Mouse (Mus musculus) hindbrain, embryonic 13.5 days (tissue): ENCODE measurements around the gene Arhgap29. TPM values are rescaled to one million over a fixed set of nuclear protein-coding genes. Genes with fewer than 3 reads are reported as not detected.

Experiments
- ATAC-seq: fragments of 200-750 bp; cut with Nextera tagmentation; 2 replicates; pipeline ENCODE4 v1.8.0; 2017; ENCODE audit warnings: moderate TSS enrichment; ENCODE audit not compliant: low FRiP score
- H3K27ac ChIP-seq: fragments of 300-500 bp; sonication (generic); 2 replicates; pipeline ENCODE4 v1.5.1; 2015; ENCODE audit warnings: inconsistent platforms, mild to moderate bottlenecking, moderate library complexity
- H3K27me3 ChIP-seq: fragments of 300-500 bp; sonication (generic); 2 replicates; pipeline ENCODE4 v1.6.1; 2015; ENCODE audit warnings: mild to moderate bottlenecking, inconsistent platforms
- H3K36me3 ChIP-seq: fragments of 300-500 bp; sonication (generic); 2 replicates; pipeline ENCODE4 v1.6.1; 2015; ENCODE audit warnings: mild to moderate bottlenecking, inconsistent platforms
- H3K4me1 ChIP-seq: fragments of 300-500 bp; sonication (generic); replicated peaks from 2 replicates; pipeline ENCODE4 v1.6.1; 2015; ENCODE audit warnings: inconsistent platforms
- H3K4me2 ChIP-seq: fragments of 300-500 bp; sonication (generic); 2 replicates; pipeline ENCODE4 v1.6.1; 2015; ENCODE audit warnings: inconsistent platforms, mild to moderate bottlenecking, moderate library complexity
- H3K4me3 ChIP-seq: fragments of 300-500 bp; sonication (generic); 2 replicates; pipeline ENCODE4 v1.5.1; 2015; ENCODE audit warnings: mild to moderate bottlenecking, inconsistent platforms
- H3K9ac ChIP-seq: fragments of 300-500 bp; sonication (generic); 2 replicates; pipeline ENCODE4 v1.6.1; 2015; ENCODE audit warnings: mild to moderate bottlenecking, inconsistent platforms
- H3K9me3 ChIP-seq: fragments of 300-500 bp; sonication (generic); 2 replicates; pipeline ENCODE4 v1.6.1; 2016; ENCODE audit warnings: inconsistent platforms
- WGBS: fragments of 180-500 bp; shearing (Covaris S2); methylation state at CpG from one replicate; pipeline ENCODE4 v1.1.7; 2015; 5-methylcytosine and 5-hydroxymethylcytosine counted together
- polyA plus RNA-seq: library from polyadenylated mRNA; unstranded; fragments of >200 nt; fragmentation: Nextera tagmentation; extraction: Ambion mirVana; gene quantifications from 2 replicates; pipeline ENCODE4 v1.2.1, GENCODE M21; 2015

Arhgap29 gene
- polyA plus RNA-seq, result 30.0 and 31.4 TPM in 2 replicates

DNA sequence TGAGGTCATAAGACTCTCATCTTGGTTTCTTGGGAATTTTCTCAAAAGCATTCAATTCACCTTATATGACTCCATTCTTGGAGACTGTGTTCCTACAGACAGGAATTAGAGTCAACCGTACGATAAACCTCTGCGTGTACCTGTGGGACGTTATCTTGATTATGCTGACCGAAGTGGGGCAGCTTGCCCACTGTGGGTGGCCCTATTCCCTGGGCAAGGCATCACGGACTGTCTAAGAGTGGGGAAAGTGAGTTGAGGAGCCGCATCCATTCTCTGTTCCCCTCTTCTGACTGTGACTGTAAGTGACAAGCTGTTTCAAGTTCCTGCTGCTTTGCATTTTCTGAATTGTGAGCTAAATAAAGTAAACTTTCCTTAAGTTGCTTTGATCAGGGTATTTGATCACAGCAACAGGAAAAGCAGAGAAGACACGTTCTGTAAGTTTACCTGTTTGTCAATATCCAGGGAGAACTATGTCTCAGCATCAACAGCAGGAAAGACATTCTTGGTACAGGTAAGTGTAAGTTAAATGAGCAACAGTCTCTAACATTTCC is at the start of gene Arhgap29:
Arhgap29 (plus strand) TSS at position 501 of the 551 bp plus-strand sequence.
- Histone ChIP-seq H3K4me3 (peak within 1 kb of the TSS; percentile 60), H3K9me3 (no peaks in the 10 kb centered on the region), H3K27me3 (peaks cover 41% of the 10 kb centered on the region), H3K4me2 (peak within 1 kb of the TSS; percentile 83), H3K9ac (peak within 1 kb of the TSS; percentile 74), H3K27ac (no peak within 1 kb of the TSS), H3K4me1 (peaks cover 11% of the 10 kb centered on the region), H3K36me3 (no peaks in the 10 kb centered on the region)
- no peak for ATAC-seq
- 95% methylated on average over 8 of the region's 8 CpGs for WGBS

DNA sequence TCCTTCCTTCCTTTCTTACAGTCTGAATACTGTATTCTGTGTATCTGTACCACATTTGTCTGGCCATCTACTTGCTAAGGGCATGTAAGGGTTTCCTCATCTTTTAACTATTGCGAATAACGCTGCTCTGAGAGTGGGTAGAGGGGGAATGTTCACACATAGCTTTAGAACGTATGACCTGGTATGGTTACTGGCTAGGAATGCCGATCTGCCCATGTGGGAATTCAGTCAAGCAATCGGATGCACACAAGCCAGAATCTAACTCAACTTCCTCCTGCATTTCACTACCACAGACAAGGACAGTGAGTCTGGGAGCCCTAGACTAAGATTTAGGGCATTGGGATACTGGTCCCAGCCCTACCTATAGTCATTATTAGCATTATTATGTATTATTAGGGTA is 49.6 kb upstream of the Arhgap29 start:
- 82% methylated on average over 5 of the region's 5 CpGs for WGBS
- no peaks in the 10 kb centered on the region for H3K9me3 ChIP-seq

DNA sequence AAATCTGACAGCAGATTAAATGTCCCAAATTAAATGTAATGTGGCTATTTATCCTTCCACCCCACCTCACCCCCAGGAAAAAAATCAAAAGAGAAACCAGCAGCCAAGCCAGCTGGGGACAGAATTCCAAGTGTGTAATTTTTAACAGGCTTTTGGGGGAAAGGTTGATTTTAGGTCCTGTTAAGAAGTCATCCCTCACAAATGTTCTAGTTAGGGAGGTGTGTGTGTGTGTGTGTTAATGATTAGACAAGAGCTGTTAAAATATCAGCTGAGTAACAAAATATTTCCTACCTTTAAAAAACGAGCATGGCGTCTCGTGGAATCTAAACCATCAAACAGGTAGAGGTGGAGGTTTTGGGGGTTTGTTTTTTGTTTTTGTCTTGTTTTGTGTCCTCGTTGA is 49.1 kb upstream of the Arhgap29 start:
- no peak for ATAC-seq
- H3K9me3 ChIP-seq, result no peaks in the 10 kb centered on the region
- 74% methylated on average over 4 of the region's 4 CpGs for WGBS
- H3K36me3 ChIP-seq, result no peaks in the 10 kb centered on the region
- H3K9ac ChIP-seq, result no peak overlapping the region
- no peak overlapping the region for H3K27ac ChIP-seq
- no peaks in the 10 kb centered on the region for H3K27me3 ChIP-seq
- H3K4me2 ChIP-seq, result no peak overlapping the region
- no peak overlapping the region for H3K4me3 ChIP-seq
- H3K4me1 ChIP-seq, result no peaks in the 10 kb centered on the region

More for the DNA sequence above, 49.6 kb upstream of the Arhgap29 start:
- ATAC-seq, result no peak
- H3K27me3 ChIP-seq, result no peaks in the 10 kb centered on the region
- no peaks in the 10 kb centered on the region for H3K4me1 ChIP-seq
- no peak overlapping the region for H3K9ac ChIP-seq
- no peak overlapping the region for H3K4me3 ChIP-seq
- H3K27ac ChIP-seq, result no peak overlapping the region
- no peak overlapping the region for H3K4me2 ChIP-seq
- no peaks in the 10 kb centered on the region for H3K36me3 ChIP-seq

DNA sequence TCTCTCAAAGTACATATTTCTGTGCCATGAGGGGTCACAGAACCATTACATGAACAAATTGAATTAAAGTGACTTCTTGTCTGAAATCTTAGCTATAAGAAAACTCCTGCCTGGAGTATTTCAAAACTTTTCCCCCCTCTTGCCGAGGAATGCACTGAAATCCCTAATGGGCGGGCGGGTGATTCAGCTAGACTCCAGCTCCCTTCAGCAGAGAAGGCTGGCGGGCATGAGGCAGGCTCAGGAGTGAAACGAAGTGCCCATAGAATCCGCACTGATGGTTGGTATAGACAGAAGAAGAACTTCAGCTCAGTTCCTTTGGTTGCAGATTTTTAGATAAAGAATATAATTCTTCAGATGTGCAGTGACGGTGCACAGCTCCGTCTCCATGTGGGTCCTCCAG is 48.6 kb upstream of the Arhgap29 start:
- Histone ChIP-seq H3K9ac (no peak overlapping the region), H3K4me3 (no peak overlapping the region), H3K27ac (no peak overlapping the region), H3K4me2 (no peak overlapping the region), H3K36me3 (no peaks in the 10 kb centered on the region), H3K9me3 (no peaks in the 10 kb centered on the region), H3K4me1 (no peaks in the 10 kb centered on the region), H3K27me3 (no peaks in the 10 kb centered on the region)
- no peak for ATAC-seq
- WGBS, result 80% methylated on average over 8 of the region's 8 CpGs

DNA sequence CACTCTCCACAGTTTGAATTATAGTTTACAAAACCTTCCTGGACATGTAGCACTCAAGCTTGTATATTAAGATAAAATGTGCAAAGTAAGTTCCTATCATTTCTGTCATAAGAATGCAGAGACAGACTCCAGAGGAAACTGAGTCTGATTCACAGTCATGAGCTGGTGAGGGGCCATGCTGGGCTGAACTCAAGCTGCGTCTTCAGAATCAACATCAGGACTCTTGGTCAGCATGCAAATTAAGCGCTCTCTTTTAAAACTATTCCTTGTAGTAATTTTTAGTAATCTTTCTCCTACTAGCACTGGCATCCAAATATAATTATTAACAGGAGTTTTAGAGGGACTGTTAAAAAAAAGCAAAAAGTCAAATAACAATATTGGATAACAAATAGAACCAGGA is 47.9 kb upstream of the Arhgap29 start:
- H3K4me3 ChIP-seq, result no peak overlapping the region
- ATAC-seq, result no peak
- no peak overlapping the region for H3K4me2 ChIP-seq
- H3K4me1 ChIP-seq, result no peaks in the 10 kb centered on the region
- 89% methylated on average over 2 of the region's 2 CpGs for WGBS
- H3K36me3 ChIP-seq, result no peaks in the 10 kb centered on the region
- H3K9ac ChIP-seq, result no peak overlapping the region
- H3K27ac ChIP-seq, result no peak overlapping the region
- no peaks in the 10 kb centered on the region for H3K27me3 ChIP-seq
- H3K9me3 ChIP-seq, result no peaks in the 10 kb centered on the region

DNA sequence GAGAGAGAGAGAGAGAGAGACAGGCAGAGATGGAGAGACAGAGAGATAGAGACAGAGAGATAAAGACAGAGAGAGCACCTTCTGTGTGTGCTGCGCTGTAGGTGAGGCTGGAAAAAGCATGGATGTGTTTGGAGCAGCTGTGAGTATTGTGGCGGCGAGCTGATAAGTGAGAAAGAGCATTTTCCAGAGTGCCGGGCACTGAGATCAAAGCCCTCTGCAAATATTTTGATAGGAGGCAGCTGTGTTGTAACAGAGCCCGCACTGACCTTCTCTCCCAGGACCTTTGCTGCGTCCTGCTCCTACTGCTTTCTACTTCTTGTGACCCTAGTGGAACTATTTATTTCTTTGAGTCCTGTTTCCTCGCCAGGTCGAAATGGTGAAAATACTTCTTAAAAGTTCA is 45.7 kb upstream of the Arhgap29 start:
- no peaks in the 10 kb centered on the region for H3K4me1 ChIP-seq
- H3K9ac ChIP-seq, result no peak overlapping the region
- no peaks in the 10 kb centered on the region for H3K27me3 ChIP-seq
- no peak for ATAC-seq
- no peaks in the 10 kb centered on the region for H3K36me3 ChIP-seq
- no peak overlapping the region for H3K27ac ChIP-seq
- H3K4me2 ChIP-seq, result no peak overlapping the region
- no peak overlapping the region for H3K4me3 ChIP-seq
- H3K9me3 ChIP-seq, result no peaks in the 10 kb centered on the region
- 71% methylated on average over 8 of the region's 8 CpGs for WGBS

DNA sequence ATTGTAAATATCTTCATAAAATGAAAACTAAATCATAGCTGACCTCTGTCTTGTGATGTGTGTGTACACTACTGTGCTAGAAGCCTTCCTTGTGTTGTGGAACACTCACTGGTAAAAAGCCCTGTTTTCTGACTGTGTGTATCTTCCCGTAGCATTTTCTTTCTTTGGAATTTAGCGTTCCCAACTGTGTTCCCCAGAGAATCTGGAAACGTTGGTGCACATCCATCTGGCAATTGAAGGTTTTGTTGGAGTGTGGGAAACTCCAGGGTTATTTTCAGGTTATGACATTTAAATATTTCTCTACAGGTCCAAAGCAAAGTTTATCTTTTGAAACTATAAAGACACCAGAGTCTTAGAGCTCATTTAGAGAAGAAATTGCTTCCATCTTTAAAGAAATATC is 43.2 kb upstream of the Arhgap29 start:
- Histone ChIP-seq H3K36me3 (no peaks in the 10 kb centered on the region), H3K9ac (no peak overlapping the region), H3K27ac (no peak overlapping the region), H3K27me3 (no peaks in the 10 kb centered on the region), H3K4me1 (no peaks in the 10 kb centered on the region), H3K4me3 (no peak overlapping the region), H3K4me2 (no peak overlapping the region), H3K9me3 (no peaks in the 10 kb centered on the region)
- WGBS, result 70% methylated on average over 3 of the region's 3 CpGs
- no peak for ATAC-seq

DNA sequence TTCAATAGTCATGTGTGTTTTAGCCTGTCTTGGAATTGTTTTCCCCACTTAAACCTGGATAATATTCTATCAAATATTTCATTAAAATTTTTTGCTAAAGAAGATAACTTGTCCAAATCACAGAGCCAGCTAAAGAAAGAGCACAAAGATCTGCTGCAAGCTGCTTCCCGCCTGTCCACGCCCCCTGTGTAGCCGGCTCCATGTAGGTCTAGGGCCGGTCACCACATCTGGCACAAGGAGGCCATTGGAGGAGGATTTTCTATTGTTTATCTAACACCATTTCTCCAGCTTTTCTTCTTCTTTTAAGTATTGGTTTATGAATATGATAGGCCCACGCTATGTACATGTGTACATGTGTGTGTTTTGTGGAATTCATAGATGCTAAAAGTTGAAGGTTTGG is 38.9 kb upstream of the Arhgap29 start:
- no peak overlapping the region for H3K9ac ChIP-seq
- ATAC-seq, result no peak
- no peaks in the 10 kb centered on the region for H3K36me3 ChIP-seq
- H3K4me2 ChIP-seq, result no peak overlapping the region
- 89% methylated on average over 5 of the region's 5 CpGs for WGBS
- H3K27me3 ChIP-seq, result no peaks in the 10 kb centered on the region
- H3K9me3 ChIP-seq, result no peaks in the 10 kb centered on the region
- H3K4me3 ChIP-seq, result no peak overlapping the region
- no peaks in the 10 kb centered on the region for H3K4me1 ChIP-seq
- no peak overlapping the region for H3K27ac ChIP-seq

DNA sequence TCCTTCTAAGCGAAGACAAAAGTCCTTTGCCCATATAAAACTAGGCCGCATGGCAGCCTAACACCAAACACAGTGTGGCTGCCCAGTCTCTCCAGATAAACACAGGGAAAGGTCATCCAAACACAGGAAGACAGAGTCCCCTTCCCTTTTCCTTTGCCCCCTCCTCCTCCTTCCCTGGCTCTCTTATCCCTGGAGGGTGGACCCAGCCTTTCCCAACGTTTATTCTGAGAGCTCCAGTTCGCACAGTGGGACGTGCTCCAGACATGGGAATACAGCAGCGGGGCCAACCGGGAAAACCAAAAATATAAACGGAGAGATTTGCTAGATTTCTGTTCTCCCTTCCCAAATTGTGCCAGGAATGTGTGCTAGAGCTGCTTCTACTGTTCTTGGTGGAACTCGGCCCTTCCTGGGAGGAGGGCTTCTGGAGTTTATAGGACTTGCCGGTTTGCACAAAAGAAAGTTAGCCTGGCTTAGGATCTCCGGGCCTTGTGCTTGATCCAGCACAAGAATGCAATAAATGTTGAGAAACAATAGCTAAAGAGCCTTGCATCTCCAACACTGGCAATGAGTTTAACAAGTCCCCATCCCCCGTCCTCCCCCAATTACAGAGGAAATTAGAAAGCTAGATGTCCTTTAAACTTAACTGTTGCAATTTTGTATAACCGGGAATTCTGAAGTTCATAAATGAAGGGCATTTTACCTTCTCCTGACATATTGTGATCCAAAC is 37.7 kb upstream of the Arhgap29 start:
- Histone ChIP-seq H3K9me3 (no peaks in the 10 kb centered on the region), H3K36me3 (no peaks in the 10 kb centered on the region), H3K9ac (no peak overlapping the region), H3K27ac (peak overlapping the region; percentile 18; the same call in 1 of the 2 replicates), H3K27me3 (no peaks in the 10 kb centered on the region), H3K4me1 (no peaks in the 10 kb centered on the region), H3K4me3 (no peak overlapping the region), H3K4me2 (no peak overlapping the region)
- no peak for ATAC-seq
- WGBS, result 69% methylated on average over 13 of the region's 13 CpGs

DNA sequence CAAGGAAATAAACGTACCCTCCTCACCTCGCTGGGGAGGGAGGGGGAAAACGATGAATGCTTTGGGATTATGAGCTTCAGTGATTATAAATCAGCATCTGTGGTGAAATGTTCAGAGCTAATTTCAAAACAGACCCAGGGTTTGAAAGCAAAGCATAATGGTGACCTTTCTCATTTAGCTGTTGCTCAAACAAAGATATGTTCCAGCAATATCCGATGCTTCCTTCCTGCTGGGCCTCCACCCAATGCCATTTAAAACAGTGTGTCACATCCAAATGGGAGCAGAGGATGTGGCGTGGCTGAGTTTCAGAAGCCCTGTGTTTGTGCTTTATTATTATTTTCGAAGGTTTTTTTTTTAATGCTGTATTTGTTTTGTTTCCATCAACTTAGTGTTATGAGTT is 37.1 kb upstream of the Arhgap29 start:
- H3K9me3 ChIP-seq, result no peaks in the 10 kb centered on the region
- H3K27ac ChIP-seq, result no peak overlapping the region; the same call in 1 of the 2 replicates
- H3K4me1 ChIP-seq, result no peaks in the 10 kb centered on the region
- no peaks in the 10 kb centered on the region for H3K27me3 ChIP-seq
- no peak overlapping the region for H3K4me3 ChIP-seq
- H3K9ac ChIP-seq, result no peak overlapping the region
- WGBS, result 89% methylated on average over 6 of the region's 6 CpGs
- no peak overlapping the region for H3K4me2 ChIP-seq
- no peak for ATAC-seq
- no peaks in the 10 kb centered on the region for H3K36me3 ChIP-seq

DNA sequence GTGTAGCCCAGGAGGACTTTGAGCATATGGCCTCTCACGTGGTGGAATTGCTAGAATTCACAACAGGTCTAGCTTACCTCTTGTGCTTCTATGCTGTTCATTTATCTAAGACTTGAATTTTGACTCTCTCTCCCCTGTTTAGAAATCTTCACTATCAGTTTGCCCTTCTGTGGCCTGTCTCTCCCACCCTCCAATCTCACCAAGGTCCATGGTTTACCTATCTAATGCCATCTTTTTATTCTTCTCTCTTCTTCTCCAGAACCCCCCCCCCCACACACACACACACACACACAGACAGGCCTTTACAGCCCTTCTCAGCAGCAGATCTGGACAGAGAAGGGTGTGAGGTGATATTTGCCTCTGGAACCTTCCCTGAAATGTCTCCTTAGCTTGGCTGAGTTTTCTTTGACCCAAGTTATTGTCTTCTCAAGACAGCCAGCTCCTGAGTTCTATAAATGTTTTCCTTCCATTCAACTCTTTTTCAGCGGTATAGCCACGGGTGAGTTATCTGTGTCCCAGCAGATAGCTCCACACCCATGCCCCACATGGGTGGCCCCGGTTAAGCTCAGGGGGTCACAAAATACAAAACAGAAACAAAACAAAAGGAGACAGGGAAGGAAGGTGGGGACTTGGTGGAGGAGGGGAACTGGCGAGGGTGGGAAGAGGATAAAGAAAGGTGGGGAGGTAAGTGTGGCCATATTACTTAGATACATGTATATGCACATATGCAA is 35.4 kb upstream of the Arhgap29 start:
- Histone ChIP-seq H3K4me2 (no peak overlapping the region), H3K36me3 (no peaks in the 10 kb centered on the region), H3K9me3 (no peaks in the 10 kb centered on the region), H3K27me3 (no peaks in the 10 kb centered on the region), H3K27ac (no peak overlapping the region), H3K4me3 (no peak overlapping the region), H3K9ac (no peak overlapping the region), H3K4me1 (no peaks in the 10 kb centered on the region)
- 81% methylated on average over 5 of the region's 5 CpGs for WGBS
- ATAC-seq, result no peak

DNA sequence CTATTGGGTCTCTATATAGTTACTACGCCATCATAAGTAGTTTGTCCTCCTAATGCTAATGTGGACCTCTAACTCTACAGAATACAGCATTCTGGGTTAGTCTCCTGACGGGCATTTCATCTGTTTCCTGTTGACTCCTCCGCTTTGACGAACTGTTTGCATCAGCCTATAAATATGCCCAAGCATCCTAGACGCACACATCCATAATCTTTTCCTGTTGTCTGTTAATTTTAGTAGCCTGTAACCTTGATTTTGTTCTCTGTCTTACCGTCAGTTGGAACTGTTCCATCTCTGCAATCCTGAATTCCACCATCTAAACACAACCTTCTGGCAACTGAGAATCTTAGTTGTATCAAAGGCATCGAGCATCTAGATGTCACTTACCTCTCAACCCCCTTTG is 34.7 kb upstream of the Arhgap29 start:
- H3K9me3 ChIP-seq, result no peaks in the 10 kb centered on the region

More for the DNA sequence above, 34.7 kb upstream of the Arhgap29 start:
- Histone ChIP-seq H3K4me3 (no peak overlapping the region), H3K4me2 (no peak overlapping the region), H3K36me3 (no peaks in the 10 kb centered on the region), H3K27ac (no peak overlapping the region), H3K4me1 (no peaks in the 10 kb centered on the region), H3K9ac (no peak overlapping the region), H3K27me3 (no peaks in the 10 kb centered on the region)
- no peak for ATAC-seq
- WGBS, result 92% methylated on average over 7 of the region's 7 CpGs
